Mouse (Mus musculus) heart, postnatal 10 days (tissue): Measurements from ENCODE around the gene Pard3. TPM values are rescaled to one million over a fixed set of nuclear protein-coding genes. Genes with fewer than 3 reads are reported as not detected.

Experiments
- DNase-seq, 2 experiments: peaks; one replicate each; pipeline ENCODE4 v3.0.0; 2021
- intact Hi-C: fragments of 180-260 bp; cut with DNase I; formaldehyde crosslinking; loops from one replicate; pipeline ENCODE4 v1.15.1; 2025
- total RNA-seq, 2 experiments: library from RNA; stranded (reverse); gene quantifications; 2 replicates each; pipeline ENCODE4 v1.2.3; 2021

The Pard3 gene
- total RNA-seq, 2 experiments from 2014 or later = 32.8 to 35.0 TPM

DNA sequence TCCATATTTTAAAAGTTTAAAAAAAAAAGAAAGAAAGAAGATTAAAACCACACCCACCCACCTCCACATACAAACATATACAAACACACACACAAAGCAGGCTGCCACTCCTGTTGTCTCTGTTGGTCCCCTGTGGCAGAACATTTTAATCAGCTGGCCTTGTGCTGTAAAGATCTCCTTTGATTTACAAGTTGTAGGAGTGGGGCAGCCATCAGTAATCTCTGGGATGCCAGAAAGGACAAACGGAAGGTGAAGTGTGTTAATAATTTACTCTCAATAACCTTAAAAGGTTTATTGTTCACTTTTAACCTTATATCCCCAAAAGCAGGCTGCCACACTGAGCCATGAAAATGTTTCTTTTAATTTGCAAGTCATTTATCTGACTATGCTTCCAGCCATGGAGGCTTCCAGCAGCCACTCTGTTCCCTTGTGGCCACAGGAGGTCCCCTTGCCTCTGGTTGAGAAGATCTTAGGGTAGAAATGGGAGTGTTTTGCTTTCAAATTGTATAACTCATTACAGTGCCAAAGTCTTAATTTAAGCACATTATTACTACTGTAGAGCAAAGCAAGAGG, 448.4 kb downstream of the Pard3 start:
- no peak for DNase-seq
- intact Hi-C loops = no loop called here

DNA sequence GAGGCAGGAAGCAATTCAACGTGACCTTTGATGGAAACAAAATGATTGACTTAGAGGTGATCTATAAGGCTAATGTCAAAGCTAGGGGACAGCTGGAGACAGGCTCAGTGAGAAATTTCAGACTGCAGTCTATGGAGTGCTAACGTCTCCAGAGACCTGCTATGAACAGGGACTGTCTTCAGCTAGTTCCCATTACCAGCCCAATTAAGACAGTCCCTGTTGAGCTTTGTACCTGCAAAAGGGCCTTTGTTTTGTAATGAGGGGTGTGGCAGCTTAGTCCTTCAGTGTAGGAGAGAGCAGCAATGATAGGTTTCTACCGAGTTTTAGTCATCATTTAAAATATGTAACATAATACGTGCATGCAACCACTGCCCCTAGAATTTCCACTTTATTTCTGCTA, 448.9 kb downstream of the Pard3 start:
- intact Hi-C loops = no loop called here
- DNase-seq = no peak

DNA sequence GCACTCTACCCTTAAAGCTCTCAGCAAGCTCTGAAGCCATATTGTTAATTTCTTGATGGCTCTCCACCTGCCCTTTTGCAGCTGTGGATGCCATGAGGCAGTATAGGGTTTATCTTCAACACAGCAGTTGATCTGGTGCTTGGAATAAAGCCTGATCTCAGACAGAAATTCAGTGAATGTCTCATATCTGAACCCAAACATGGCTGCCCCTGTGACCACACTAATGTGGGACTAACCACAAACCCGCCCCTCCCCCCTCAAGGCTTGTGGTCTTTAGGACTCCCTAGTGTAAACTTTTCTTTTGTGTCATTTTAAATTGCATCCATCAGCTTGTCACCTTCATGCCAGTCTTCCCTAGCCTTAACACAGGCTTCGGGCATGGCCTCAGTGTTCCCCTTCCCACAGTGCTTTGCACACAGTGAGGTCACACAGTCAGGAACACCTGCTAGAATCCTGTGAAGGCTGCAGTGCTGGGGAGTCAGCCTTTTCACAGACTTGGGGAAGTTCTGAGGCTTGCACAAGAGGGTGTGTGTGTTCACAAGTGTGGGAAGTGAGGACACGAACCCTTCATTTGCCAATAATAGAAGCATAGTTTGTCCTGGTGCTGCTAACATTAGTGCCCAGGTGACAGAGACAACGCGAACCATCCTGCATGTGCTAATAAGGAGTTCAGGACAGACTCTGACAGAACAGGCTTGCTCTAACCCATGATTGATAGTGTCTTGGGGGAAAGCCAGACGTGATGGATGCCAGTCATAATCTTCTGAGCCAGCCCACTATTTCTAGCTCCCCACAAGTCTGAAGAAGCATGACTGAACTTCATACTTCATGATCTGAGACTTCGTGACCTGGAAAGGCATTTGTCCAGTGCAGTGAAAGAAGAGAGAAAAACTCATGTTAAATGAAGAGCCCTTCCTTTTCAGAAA, 451.4 kb downstream of the Pard3 start:
- intact Hi-C loops = no loop called here

DNA sequence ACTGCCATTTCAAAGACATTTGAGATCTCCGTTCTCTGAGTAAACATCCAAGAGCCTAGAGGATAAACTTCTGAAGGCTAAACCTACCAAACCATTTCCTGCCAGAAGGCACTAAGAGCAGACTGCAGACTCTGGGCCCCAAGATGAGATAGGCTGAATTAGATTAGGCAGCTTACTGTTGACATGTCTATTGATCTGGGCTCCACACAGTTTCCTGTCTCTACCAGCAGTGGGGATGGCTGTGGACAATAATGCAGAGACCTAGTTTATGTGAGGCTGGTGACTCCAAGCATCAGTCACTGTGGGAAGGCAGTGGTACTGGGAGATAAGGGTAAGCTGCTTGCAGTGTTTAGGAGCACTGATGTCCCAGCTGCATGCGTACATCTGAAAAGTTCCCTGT, 452.4 kb downstream of the Pard3 start:
- intact Hi-C loops = no loop called here
- DNase-seq = no peak

More for the DNA sequence above, 451.4 kb downstream of the Pard3 start:
- DNase-seq = peak in 1 of 2 experiments; percentile 27

DNA sequence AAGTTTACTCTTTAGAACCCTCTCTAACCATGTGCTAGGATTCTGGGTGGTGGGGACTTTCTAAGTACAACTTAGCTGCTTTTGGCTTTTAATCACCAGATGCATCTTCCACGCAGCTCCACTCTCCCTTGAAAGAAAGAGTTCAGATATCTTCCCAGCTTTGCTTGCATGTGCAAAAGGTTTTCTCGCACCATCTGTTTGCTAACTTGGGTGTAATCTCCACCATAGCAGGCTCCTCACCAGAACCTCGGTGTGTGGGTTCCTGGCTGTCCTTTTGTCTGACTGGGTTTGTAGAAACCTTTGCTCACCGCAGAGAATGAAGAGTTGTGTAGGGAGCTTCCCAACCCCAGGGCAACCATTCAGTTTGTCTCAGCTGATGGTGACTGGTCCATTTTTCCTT, 462.0 kb downstream of the Pard3 start:
- DNase-seq = no peak
- intact Hi-C loops = no loop called here

DNA sequence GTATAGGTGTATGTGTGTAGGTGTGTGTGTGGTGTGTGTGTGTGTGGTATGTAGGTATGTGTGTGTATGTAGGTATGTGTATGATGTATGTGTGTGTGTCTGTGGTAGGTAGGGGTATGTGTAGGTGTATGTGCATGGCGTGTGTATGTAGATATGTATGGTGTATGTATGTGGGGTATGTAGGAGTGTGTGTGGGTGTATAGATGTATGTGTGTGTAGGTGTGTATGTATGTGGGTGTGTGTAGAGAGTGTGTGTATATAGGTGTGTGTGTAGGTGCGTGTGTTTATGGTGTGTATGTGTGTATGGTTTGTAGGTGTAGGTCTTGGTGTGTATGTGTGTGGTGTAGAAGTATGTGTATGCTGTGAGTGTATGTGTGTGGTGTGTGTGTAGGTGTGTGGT, 464.6 kb downstream of the Pard3 start:
- no peak for DNase-seq
- intact Hi-C loops = no loop called here

DNA sequence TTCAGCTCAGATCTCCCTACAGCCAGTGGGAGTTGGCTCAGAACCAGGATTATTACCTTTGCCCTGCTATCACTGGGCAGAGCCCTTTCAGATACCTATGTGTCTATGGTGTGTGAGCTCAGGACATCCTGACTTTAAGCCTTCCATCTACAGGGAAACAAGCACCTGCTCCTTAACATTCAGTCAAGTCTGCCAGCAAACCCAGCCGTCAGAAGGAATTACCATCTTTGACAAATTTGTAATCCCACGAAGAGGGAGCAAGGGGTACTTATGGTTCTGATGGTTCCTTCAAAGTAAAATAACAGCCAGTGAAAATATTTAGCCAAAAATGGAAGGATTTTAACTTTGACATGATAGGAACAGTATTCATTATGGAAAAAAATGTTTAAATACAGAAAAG, 466.1 kb downstream of the Pard3 start:
- DNase-seq = no peak
- intact Hi-C loops = no loop called here

DNA sequence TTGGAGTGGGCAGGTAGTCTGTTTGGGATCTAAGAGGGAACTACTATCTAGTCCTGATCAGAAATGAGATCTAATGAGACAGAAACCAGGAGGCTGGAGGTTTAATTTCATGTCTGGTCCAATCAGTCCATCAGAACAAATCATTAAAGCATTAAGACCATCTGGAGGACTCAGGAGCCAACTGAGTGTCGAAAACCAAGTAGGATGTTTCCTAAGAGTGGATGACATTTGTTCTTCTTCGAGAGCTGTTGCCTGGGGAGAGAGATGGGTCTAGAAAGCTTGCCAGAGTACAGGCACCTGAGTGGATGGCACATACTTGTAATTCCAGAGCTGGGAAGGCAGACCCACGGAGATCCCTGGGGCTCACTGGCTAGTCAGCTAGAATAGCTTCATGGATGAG, 468.2 kb downstream of the Pard3 start:
- intact Hi-C loops = no loop called here
- DNase-seq = no peak

DNA sequence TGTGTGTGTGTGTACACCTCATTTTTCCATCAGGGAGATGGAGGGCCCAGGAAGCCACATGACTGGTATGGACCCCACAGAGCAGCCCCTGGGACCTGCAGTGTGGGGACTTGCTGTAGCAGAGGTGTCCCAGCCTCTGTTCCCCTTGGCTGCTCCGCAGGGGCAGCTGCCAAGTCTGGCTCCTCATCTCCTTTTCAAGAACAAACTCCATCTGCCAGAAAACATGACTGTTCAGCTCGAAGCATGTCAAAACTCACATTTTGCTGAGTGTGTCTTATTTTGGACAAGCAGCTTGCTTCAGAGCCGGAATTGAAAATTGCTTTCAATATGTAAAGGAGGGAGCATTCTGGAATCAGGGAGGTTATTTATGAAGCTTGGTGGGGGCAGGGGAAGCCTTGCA, 471.1 kb downstream of the Pard3 start:
- intact Hi-C loops = no loop called here
- DNase-seq = no peak

DNA sequence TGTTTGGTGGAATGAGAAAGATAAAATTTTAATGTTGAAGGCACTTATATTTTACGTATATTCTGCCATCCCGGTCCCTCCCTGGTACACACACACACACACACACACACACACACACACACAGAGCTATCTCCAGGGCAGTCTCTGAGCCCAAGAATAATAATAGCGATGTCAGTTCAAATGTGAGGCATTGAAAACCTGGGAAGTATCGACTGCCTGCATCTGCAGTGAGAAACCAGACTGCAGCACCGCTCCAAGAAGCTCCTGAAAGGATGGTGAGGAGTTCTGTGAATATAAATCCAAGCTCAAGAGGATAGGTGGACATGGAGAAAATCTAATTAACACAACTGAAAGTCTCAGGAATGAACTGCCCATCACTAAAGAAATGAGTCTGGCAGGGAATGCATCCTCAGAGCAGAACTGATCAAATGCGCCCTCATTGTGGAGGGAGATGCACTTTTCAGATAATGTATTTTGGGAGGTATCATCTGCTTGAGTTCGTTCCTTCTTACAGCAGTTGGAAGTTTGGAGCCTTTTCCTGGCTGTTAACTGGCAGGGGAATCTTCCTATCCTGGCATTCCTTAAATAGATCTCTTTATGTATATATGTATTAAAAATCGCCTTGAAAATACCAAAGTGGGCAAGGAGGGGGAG, 471.6 kb downstream of the Pard3 start:
- DNase-seq = no peak
- intact Hi-C loops = no loop called here

DNA sequence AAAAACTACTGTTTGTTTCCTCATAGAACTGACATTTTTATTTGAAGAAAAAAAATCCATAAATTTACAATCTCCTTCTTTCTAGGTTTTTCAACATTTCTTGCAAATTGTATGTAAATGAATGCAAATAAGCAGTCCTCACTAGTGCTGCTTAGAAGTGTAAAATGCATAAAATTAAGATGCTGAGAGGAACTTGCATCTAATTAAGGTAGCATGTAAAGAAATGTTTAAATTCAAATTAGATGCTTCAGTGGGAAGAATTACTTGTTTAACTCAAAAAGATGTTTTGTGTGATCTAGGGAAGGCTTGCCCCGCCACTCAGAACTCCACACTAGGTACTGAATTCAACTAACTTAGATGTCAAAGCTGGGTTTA, 472.1 kb downstream of the Pard3 start:
- no peak for DNase-seq
- intact Hi-C loops = no loop called here

DNA sequence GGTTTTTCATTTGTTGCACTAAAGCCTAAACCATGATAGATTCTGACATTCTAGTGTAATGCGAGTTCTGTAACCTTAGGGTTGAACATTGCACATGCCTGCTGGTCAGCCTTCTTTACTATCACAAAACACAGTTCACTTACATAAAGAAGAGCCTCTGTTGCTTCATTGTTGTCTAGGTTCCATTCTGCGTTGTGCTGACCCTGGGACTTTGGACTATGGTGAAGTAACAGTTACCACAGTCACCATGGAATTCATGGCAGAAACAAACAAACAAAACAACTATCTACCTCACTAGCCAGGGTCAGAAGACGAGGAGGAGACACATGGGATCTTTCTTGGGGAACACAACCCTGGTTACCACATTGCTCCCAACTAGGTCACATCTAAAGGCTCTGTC, 476.1 kb downstream of the Pard3 start:
- intact Hi-C loops = no loop called here

DNA sequence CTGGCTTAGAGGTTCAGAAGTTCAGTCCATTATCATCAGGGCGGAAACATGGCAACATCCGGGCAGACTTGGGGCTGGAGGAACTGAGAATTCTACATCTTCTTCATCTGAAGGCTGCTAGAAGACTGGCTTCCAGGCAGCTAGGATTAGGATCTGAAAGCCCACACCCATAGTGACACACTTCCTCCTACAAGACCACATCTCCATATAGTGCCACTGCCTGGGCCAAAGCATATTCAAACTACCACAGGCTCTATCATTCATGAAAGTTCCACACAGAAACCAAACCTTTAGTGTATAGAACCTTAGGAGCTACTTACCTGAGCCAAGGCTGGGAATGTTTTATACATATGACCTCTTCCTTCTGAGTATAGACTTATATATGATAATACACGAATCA, 476.6 kb downstream of the Pard3 start:
- intact Hi-C loops = no loop called here
- DNase-seq = no peak

More for the DNA sequence above, 476.1 kb downstream of the Pard3 start:
- DNase-seq = no peak

DNA sequence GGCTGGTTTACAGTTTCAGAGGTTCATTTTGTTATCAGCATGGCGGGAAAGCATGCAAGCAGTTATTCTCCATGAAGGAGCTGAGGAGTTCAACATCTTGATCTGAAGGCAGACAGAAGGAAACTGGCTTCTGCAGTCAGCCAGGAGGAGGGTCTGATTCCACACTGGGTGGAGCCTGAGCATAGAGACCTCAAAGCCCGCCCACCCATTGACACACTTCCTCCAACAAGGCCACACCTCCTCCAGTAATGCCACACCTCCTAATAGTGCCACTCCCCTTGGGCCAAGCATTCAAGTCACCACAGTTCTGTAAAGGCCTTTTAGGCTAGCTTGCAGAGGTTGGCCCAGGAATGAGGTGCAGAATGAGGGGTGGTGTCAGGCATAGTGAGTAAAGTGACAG, 478.5 kb downstream of the Pard3 start:
- intact Hi-C loops = no loop called here
- no peak for DNase-seq

DNA sequence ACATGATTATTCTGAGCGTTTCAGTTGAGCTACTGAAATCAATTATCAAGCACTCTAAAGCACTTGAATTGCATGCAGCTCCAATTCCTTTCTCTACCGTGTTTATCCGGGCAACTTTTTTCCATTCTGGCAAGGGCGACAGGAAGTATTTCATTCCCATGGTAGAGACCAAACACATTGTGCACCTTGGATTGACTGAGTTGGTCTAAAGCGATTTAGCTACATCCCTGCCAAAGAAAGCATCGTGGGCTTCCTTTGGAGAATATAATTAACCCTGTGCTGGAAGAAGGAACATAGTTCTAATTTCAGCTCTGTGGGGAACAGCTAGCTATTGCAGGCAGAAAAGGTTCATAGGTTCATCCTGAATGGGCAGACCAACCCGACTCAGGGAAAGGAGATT, 480.0 kb downstream of the Pard3 start:
- intact Hi-C loops = no loop called here
- DNase-seq = peak; percentile 55 to 64

DNA sequence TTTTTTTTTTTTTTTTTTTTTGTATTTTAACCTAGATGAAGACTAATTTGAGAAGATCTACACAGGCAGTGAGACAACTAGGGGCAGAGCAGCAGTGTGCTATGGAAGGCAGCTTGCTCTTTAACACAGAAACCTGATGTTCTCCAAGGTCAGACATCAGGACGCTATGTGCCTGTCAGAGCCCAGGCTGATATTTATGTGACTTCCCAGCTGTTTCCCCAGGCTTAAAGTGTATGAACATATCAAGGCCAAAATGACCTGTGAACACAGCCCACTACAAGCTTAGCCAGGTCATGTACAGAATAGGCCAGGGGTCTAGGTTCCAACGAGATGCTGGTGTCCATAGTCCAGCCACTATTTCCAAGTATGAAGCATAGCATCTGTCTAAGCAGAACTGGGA, 482.5 kb downstream of the Pard3 start:
- DNase-seq = no peak
- intact Hi-C loops = no loop called here

DNA sequence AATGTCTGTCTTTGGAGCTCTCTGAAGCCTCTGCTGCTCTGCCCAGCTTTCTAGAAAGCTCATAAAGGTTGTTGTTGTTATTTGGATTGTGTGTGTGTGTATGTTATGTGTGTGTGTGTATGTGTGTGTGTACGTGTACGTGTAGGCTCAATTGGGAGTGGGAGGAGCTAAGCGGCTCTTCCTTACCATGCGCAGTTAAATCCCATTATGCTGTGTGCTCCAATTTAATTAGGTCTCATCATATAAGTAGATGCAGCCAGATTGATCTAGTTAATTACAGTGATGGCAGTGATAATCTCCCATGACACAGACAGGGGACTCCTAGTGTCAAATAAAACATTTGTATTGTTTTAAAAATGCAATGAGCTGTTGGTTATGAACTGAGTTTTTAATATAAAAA, 487.2 kb downstream of the Pard3 start:
- intact Hi-C loops = no loop called here

DNA sequence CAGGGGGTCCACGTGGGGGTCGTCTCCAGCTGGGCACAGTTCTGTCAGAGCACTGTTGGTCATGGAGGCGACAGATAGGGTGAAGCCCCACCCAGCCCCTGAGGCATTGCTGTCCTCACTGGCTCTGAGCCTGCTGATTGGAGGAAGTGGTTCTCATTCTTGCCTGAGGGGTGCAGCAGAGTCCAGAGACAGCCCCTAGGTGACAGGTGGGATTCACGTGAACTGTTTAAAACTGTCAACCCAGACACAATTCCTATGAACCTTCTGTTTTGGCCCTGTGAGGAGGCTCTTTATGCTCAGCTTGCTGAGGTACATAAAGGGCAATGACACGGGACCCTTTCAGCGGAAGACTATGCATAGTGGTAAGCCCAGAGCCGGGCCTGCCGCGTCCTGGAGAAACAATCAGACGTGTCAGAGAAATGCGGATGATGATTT, 488.5 kb downstream of the Pard3 start:
- intact Hi-C loops = no loop called here
- DNase-seq = peak in 1 of 2 experiments; percentile 22

More for the DNA sequence above, 487.2 kb downstream of the Pard3 start:
- DNase-seq = no peak

DNA sequence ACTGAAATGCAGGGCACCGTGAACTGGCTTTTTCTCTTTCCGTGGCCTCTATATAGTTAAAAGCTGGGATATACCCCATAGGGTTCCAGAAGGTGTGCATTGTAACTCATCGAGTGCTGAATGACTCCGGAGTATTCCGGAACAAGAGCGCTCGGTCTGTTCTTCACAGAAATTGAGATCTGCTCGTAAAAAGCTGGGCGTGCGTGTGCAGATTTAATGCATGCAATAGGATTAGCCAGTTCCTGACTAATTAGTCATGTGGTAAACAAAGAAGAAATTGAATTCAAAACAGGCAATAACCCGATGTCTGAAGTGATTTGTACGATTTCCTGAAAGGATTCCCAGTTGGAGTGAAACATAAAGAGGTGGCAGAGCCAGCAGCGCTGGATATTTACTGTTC, 489.1 kb downstream of the Pard3 start:
- DNase-seq = no peak
- intact Hi-C loops = no loop called here

DNA sequence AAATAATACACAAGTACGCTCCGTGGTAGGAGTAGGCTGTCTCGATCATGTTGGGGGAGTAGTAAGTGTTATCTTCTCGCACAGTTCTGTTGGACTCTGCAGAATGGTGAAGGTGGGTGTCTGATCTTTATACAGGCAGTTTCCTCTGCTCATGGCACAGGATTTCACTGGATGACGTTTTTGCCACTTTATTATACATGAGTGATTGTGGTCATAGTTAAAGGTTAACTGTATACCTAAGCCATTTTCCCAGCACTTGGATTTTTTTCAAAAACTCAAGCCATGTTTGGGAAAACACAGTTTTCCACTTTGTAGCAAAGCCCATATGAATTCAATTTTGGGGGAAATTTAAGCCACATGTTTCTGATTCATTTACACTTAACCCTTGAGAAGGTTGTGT, 489.9 kb downstream of the Pard3 start:
- DNase-seq = no peak
- intact Hi-C loops = no loop called here

DNA sequence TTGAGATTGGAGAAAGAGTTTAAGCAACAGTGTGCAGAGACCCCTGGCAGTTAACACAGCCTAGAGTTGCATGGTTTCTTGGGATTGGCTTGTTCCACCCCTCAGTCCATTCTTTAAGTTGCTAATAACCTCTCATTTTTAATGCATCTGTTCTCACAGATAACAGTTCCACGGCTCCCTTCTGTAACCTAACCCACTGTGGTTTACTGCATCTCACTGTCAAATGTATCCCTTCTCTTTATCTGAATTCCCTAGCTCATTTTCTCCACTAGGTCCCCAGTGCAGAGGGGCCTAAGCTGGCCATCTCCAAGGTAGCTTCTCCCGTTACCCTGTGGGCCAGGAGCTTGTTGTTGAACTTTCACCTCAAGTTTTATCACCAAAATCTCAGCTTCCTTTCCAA, 492.1 kb downstream of the Pard3 start:
- intact Hi-C loops = no loop called here
- no peak for DNase-seq

DNA sequence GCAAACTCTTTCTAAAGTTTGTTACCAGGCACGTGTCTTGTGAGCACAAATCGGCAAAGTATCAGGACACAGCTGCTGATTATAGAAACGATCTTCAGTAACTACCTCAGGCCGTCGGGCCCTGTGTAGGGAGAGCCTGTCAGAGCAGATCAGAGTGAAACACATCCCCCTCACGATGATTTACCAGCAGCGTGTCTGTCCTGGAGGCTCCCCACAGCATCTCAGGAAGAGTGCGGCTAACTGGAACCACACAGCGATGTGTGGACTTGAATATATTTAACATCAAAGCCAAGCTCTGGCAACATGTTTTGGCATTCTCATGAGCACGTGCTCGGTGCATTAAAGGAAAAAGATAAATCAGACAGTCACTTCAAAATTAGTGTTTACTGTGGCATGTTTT, 493.3 kb downstream of the Pard3 start:
- intact Hi-C loops = no loop called here
- DNase-seq = no peak
